Mouse (Mus musculus) heart, postnatal 25 days (tissue): ENCODE data around the gene Itpkc. TPM values are rescaled to one million over a fixed set of nuclear protein-coding genes. Genes with fewer than 3 reads are reported as not detected.

Source experiments
- DNase-seq: peaks from one replicate; pipeline ENCODE4 v3.0.0; 2022; ENCODE audit warnings: low spot score
- intact Hi-C: fragments of 180-260 bp; cut with DNase I; formaldehyde crosslinking; loops from one replicate; pipeline ENCODE4 v1.15.1; 2025
- total RNA-seq, 2 experiments: library from RNA; stranded (reverse); gene quantifications; 2 replicates each; pipeline ENCODE4 v1.2.3; 2021

Itpkc gene
- total RNA-seq, 2 experiments from 2014 or later = 4.4 to 4.7 TPM

- DNase-seq = no peak
- intact Hi-C loops = no loop called here
Observed at GRCm38 (mm10) chr7:27197136-27197535, 31.3 kb downstream of the Itpkc start.

GRCm38 (mm10) chr7:27195681-27196611 lies 32.5 kb downstream of the Itpkc start, which contains the start of the genes BC024978 and Snrpa:
BC024978 (plus strand) TSS chr7:27195781.
Snrpa (minus strand) TSS chr7:27196271.
- intact Hi-C loops = no loop called here
- DNase-seq = peak; percentile 98

GRCm38 (mm10) chr7:27193731-27194130 lies 34.7 kb downstream of the Itpkc start:
- intact Hi-C loops = no loop called here
- DNase-seq = no peak

GRCm38 (mm10) chr7:27192434-27192833 lies 36.0 kb downstream of the Itpkc start:
- intact Hi-C loops = no loop called here
- no peak for DNase-seq

GRCm38 (mm10) chr7:27189271-27189931 lies 39.1 kb downstream of the Itpkc start:
- intact Hi-C loops = no loop called here
- no peak for DNase-seq

- intact Hi-C loops = no loop called here
- no peak for DNase-seq
Observed at GRCm38 (mm10) chr7:27185986-27186385, 42.5 kb downstream of the Itpkc start.

- intact Hi-C loops = no loop called here
- no peak for DNase-seq
Observed at GRCm38 (mm10) chr7:27184964-27185363, 43.5 kb downstream of the Itpkc start.

- no peak for DNase-seq
- intact Hi-C loops = no loop called here
Observed at GRCm38 (mm10) chr7:27182498-27182897, 46.0 kb downstream of the Itpkc start.

- DNase-seq = no peak
- intact Hi-C loops = no loop called here
Observed at GRCm38 (mm10) chr7:27180837-27181695, 47.4 kb downstream of the Itpkc start, which contains the start of the genes Gm21983 and Mia. Gm21983 (minus strand) TSS chr7:27181086. Mia (minus strand) TSS chr7:27181157.

GRCm38 (mm10) chr7:27180036-27180435 lies 48.4 kb downstream of the Itpkc start:
- peak; percentile 50 for DNase-seq
- intact Hi-C loops = no loop called here

- intact Hi-C loops = no loop called here
- DNase-seq = no peak
Observed at GRCm38 (mm10) chr7:27179217-27179918, 49.1 kb downstream of the Itpkc start.

GRCm38 (mm10) chr7:27178324-27179216 lies 49.9 kb downstream of the Itpkc start, which contains the start of gene Rab4b:
Rab4b (minus strand) TSS chr7:27178896.
- peak; percentile 99 for DNase-seq
- intact Hi-C loops = no loop called here

- no peak for DNase-seq
- intact Hi-C loops = no loop called here
Observed at GRCm38 (mm10) chr7:27177942-27178323, 50.5 kb downstream of the Itpkc start.

GRCm38 (mm10) chr7:27174896-27175295 lies 53.6 kb downstream of the Itpkc start:
- no peak for DNase-seq
- intact Hi-C loops = no loop called here

GRCm38 (mm10) chr7:27174496-27174895 lies 54.0 kb downstream of the Itpkc start:
- DNase-seq = no peak
- intact Hi-C loops = no loop called here

GRCm38 (mm10) chr7:27170981-27171380 lies 57.5 kb downstream of the Itpkc start:
- intact Hi-C loops = no loop called here

GRCm38 (mm10) chr7:27168371-27168770 lies 60.1 kb downstream of the Itpkc start:
- intact Hi-C loops = no loop called here
- no peak for DNase-seq

More at GRCm38 (mm10) chr7:27170981-27171380, 57.5 kb downstream of the Itpkc start:
- DNase-seq = no peak

- intact Hi-C loops = no loop called here
- DNase-seq = no peak
Observed at GRCm38 (mm10) chr7:27167475-27168094, 60.9 kb downstream of the Itpkc start.
